Mouse (Mus musculus) forebrain, embryonic 13.5 days (tissue): ENCODE measurements around the gene Trio. TPM values are rescaled to one million over a fixed set of nuclear protein-coding genes. Genes with fewer than 3 reads are reported as not detected.

Source experiments
- ATAC-seq: fragments of 200-750 bp; cut with Nextera tagmentation; 2 replicates; pipeline ENCODE4 v1.8.0; 2017
- H3K27ac ChIP-seq: fragments of 300-500 bp; sonication (generic); 2 replicates; pipeline ENCODE4 v1.5.1; 2015; ENCODE audit warnings: inconsistent platforms, mild to moderate bottlenecking, moderate library complexity
- H3K27me3 ChIP-seq: fragments of 300-500 bp; sonication (generic); 2 replicates; pipeline ENCODE4 v1.6.1; 2015; ENCODE audit warnings: mild to moderate bottlenecking, inconsistent platforms
- H3K36me3 ChIP-seq: fragments of 300-500 bp; sonication (generic); 2 replicates; pipeline ENCODE4 v1.6.1; 2015; ENCODE audit warnings: mild to moderate bottlenecking, inconsistent platforms; ENCODE audit not compliant: poor library complexity, severe bottlenecking
- H3K4me1 ChIP-seq: fragments of 300-500 bp; sonication (generic); 2 replicates; pipeline ENCODE4 v1.6.1; 2015; ENCODE audit warnings: inconsistent platforms
- H3K4me2 ChIP-seq: fragments of 300-500 bp; sonication (generic); 2 replicates; pipeline ENCODE4 v1.6.1; 2015; ENCODE audit warnings: inconsistent platforms, mild to moderate bottlenecking, moderate library complexity
- H3K4me3 ChIP-seq: fragments of 300-500 bp; sonication (generic); 2 replicates; pipeline ENCODE4 v1.5.1; 2015; ENCODE audit warnings: mild to moderate bottlenecking, inconsistent platforms
- H3K9ac ChIP-seq: fragments of 300-500 bp; sonication (generic); 2 replicates; pipeline ENCODE4 v1.6.1; 2015; ENCODE audit warnings: mild to moderate bottlenecking, inconsistent platforms
- H3K9me3 ChIP-seq: fragments of 300-500 bp; sonication (generic); replicated peaks from 2 replicates; pipeline ENCODE4 v1.6.1; 2016; ENCODE audit warnings: inconsistent platforms
- WGBS: fragments of 180-500 bp; shearing (Covaris S2); methylation state at CpG from one replicate; pipeline ENCODE4 v1.1.7; 2015; 5-methylcytosine and 5-hydroxymethylcytosine counted together
- polyA plus RNA-seq: library from polyadenylated mRNA; unstranded; fragments of >200 nt; fragmentation: Nextera tagmentation; extraction: Ambion mirVana; gene quantifications from 2 replicates; pipeline ENCODE4 v1.2.1, GENCODE M21; 2015

Gene Trio
- polyA plus RNA-seq: 36.0 and 39.4 TPM in 2 replicates

GRCm38 (mm10) chr15:28025447-28026166 lies at the start of gene Trio:
Trio (minus strand) TSS chr15:28025848.
- WGBS: under 1% methylated on average over 72 of the region's 94 CpGs
- no peaks in the 10 kb centered on the region for H3K9me3 ChIP-seq
- peak within 1 kb of the TSS; percentile 98 for H3K27ac ChIP-seq
- H3K4me3 ChIP-seq: peak within 1 kb of the TSS; percentile 67
- peak within 1 kb of the TSS; percentile 93 for H3K4me2 ChIP-seq
- peak within 1 kb of the TSS; percentile 99 for H3K9ac ChIP-seq
- no peaks in the 10 kb centered on the region for H3K27me3 ChIP-seq
- peaks cover 39% of the 10 kb centered on the region for H3K4me1 ChIP-seq
- no peaks in the 10 kb centered on the region for H3K36me3 ChIP-seq
- ATAC-seq: peak; percentile 96

- no peaks in the 10 kb centered on the region for H3K9me3 ChIP-seq
- ATAC-seq: no peak
- no peaks in the 10 kb centered on the region for H3K36me3 ChIP-seq
- no peak overlapping the region for H3K4me2 ChIP-seq
- no peak overlapping the region for H3K9ac ChIP-seq
- peaks cover 5% of the 10 kb centered on the region; the same call in 1 of the 2 replicates for H3K4me1 ChIP-seq
- no peak overlapping the region for H3K4me3 ChIP-seq
- H3K27ac ChIP-seq: no peak overlapping the region
- no peaks in the 10 kb centered on the region for H3K27me3 ChIP-seq
- WGBS: 88% methylated on average over 4 of the region's 4 CpGs
These were observed 48.8 kb upstream of the Trio start for GRCm38 (mm10) chr15:28074416-28074970.

- Histone ChIP-seq H3K36me3 (no peaks in the 10 kb centered on the region), H3K9ac (no peak overlapping the region), H3K4me1 (peaks cover 5% of the 10 kb centered on the region; the same call in 1 of the 2 replicates), H3K4me2 (no peak overlapping the region), H3K4me3 (no peak overlapping the region), H3K9me3 (no peaks in the 10 kb centered on the region), H3K27me3 (no peaks in the 10 kb centered on the region), H3K27ac (no peak overlapping the region)
- no peak for ATAC-seq
- 36% methylated on average over 7 of the region's 7 CpGs for WGBS
These were observed 46.0 kb upstream of the Trio start for GRCm38 (mm10) chr15:28071601-28072000.

GRCm38 (mm10) chr15:28070771-28071419 lies 45.2 kb upstream of the Trio start:
- H3K4me2 ChIP-seq: peak overlapping the region; percentile 6; the same call in 1 of the 2 replicates
- no peak overlapping the region for H3K4me3 ChIP-seq
- no peak overlapping the region for H3K27ac ChIP-seq
- no peak for ATAC-seq
- H3K27me3 ChIP-seq: no peaks in the 10 kb centered on the region
- H3K9me3 ChIP-seq: no peaks in the 10 kb centered on the region
- 5% methylated on average over 12 of the region's 12 CpGs for WGBS
- no peaks in the 10 kb centered on the region for H3K36me3 ChIP-seq
- no peak overlapping the region for H3K9ac ChIP-seq
- H3K4me1 ChIP-seq: peaks cover 5% of the 10 kb centered on the region; the same call in 1 of the 2 replicates

GRCm38 (mm10) chr15:28070221-28070620 lies 44.6 kb upstream of the Trio start:
- no peak overlapping the region for H3K4me3 ChIP-seq
- no peaks in the 10 kb centered on the region for H3K9me3 ChIP-seq
- no peak for ATAC-seq
- no peaks in the 10 kb centered on the region for H3K36me3 ChIP-seq
- no peak overlapping the region for H3K27ac ChIP-seq
- no peaks in the 10 kb centered on the region for H3K27me3 ChIP-seq
- H3K4me1 ChIP-seq: peaks cover 5% of the 10 kb centered on the region; the same call in 1 of the 2 replicates
- no peak overlapping the region for H3K9ac ChIP-seq
- 67% methylated on average over 5 of the region's 5 CpGs for WGBS
- no peak overlapping the region for H3K4me2 ChIP-seq

- no peak overlapping the region for H3K4me3 ChIP-seq
These were observed 41.7 kb upstream of the Trio start for GRCm38 (mm10) chr15:28067373-28067772.

GRCm38 (mm10) chr15:28066468-28066867 lies 40.8 kb upstream of the Trio start:
- Histone ChIP-seq H3K9me3 (no peaks in the 10 kb centered on the region), H3K36me3 (no peaks in the 10 kb centered on the region), H3K27ac (no peak overlapping the region), H3K4me2 (no peak overlapping the region), H3K4me3 (no peak overlapping the region), H3K4me1 (peaks cover 5% of the 10 kb centered on the region; the same call in 1 of the 2 replicates), H3K9ac (no peak overlapping the region), H3K27me3 (no peaks in the 10 kb centered on the region)
- 80% methylated on average over 2 of the region's 2 CpGs for WGBS
- no peak for ATAC-seq

More at GRCm38 (mm10) chr15:28067373-28067772, 41.7 kb upstream of the Trio start:
- no peak overlapping the region for H3K27ac ChIP-seq
- no peak overlapping the region for H3K9ac ChIP-seq
- no peaks in the 10 kb centered on the region for H3K9me3 ChIP-seq
- peaks cover 5% of the 10 kb centered on the region; the same call in 1 of the 2 replicates for H3K4me1 ChIP-seq
- H3K36me3 ChIP-seq: no peaks in the 10 kb centered on the region
- no peak overlapping the region for H3K4me2 ChIP-seq
- no peaks in the 10 kb centered on the region for H3K27me3 ChIP-seq
- no peak for ATAC-seq

- Histone ChIP-seq H3K27me3 (no peaks in the 10 kb centered on the region), H3K4me2 (no peak overlapping the region), H3K9me3 (no peaks in the 10 kb centered on the region), H3K9ac (no peak overlapping the region), H3K4me1 (no peaks in the 10 kb centered on the region), H3K27ac (no peak overlapping the region), H3K36me3 (no peaks in the 10 kb centered on the region), H3K4me3 (no peak overlapping the region)
- no peak for ATAC-seq
- WGBS: 44% methylated on average over 5 of the region's 5 CpGs
These were observed 39.9 kb upstream of the Trio start for GRCm38 (mm10) chr15:28065572-28065971.

GRCm38 (mm10) chr15:28064733-28065088 lies 39.1 kb upstream of the Trio start:
- WGBS: 64% methylated on average over 1 of the region's 1 CpGs
- no peaks in the 10 kb centered on the region for H3K4me1 ChIP-seq
- no peaks in the 10 kb centered on the region for H3K36me3 ChIP-seq
- ATAC-seq: no peak
- H3K4me3 ChIP-seq: no peak overlapping the region
- no peaks in the 10 kb centered on the region for H3K9me3 ChIP-seq
- H3K27me3 ChIP-seq: no peaks in the 10 kb centered on the region
- H3K9ac ChIP-seq: no peak overlapping the region
- H3K4me2 ChIP-seq: no peak overlapping the region
- H3K27ac ChIP-seq: no peak overlapping the region

- H3K4me3 ChIP-seq: no peak overlapping the region
- no peaks in the 10 kb centered on the region for H3K4me1 ChIP-seq
- WGBS: 80% methylated on average over 13 of the region's 13 CpGs
- H3K27me3 ChIP-seq: no peaks in the 10 kb centered on the region
- H3K9me3 ChIP-seq: no peaks in the 10 kb centered on the region
- no peak overlapping the region for H3K4me2 ChIP-seq
- ATAC-seq: no peak
- no peak overlapping the region for H3K27ac ChIP-seq
- no peaks in the 10 kb centered on the region for H3K36me3 ChIP-seq
- no peak overlapping the region for H3K9ac ChIP-seq
These were observed 38.6 kb upstream of the Trio start for GRCm38 (mm10) chr15:28064081-28064732.

- H3K27ac ChIP-seq: no peak overlapping the region
- H3K36me3 ChIP-seq: no peaks in the 10 kb centered on the region
- no peaks in the 10 kb centered on the region for H3K27me3 ChIP-seq
- H3K4me2 ChIP-seq: no peak overlapping the region
- ATAC-seq: no peak
- no peaks in the 10 kb centered on the region for H3K4me1 ChIP-seq
- no peak overlapping the region for H3K4me3 ChIP-seq
- no peak overlapping the region for H3K9ac ChIP-seq
- 91% methylated on average over 2 of the region's 2 CpGs for WGBS
- no peaks in the 10 kb centered on the region for H3K9me3 ChIP-seq
These were observed 37.8 kb upstream of the Trio start for GRCm38 (mm10) chr15:28063466-28063865.

GRCm38 (mm10) chr15:28062016-28062415 lies 36.4 kb upstream of the Trio start:
- Histone ChIP-seq H3K9me3 (no peaks in the 10 kb centered on the region), H3K4me1 (no peaks in the 10 kb centered on the region), H3K9ac (no peak overlapping the region), H3K4me3 (no peak overlapping the region), H3K4me2 (no peak overlapping the region), H3K27me3 (no peaks in the 10 kb centered on the region), H3K27ac (no peak overlapping the region), H3K36me3 (no peaks in the 10 kb centered on the region)
- WGBS: 98% methylated on average over 3 of the region's 3 CpGs
- no peak for ATAC-seq
